Mouse (Mus musculus) embryonic fibroblast, embryonic 13.5 days (primary cell): ENCODE results near the gene Mpdu1.

ENCODE experiments used
- CTCF ChIP-seq: IDR thresholded peaks from 2 replicates; pipeline ENCODE4 v1.5.1; 2011; ENCODE audit warnings: mild to moderate bottlenecking, control low read depth, low read length, moderate library complexity, borderline replicate concordance; ENCODE audit not compliant: insufficient read depth
- POLR2A ChIP-seq: IDR thresholded peaks from 2 replicates; pipeline ENCODE4 v1.6.1; 2011; ENCODE audit warnings: low read depth, mild to moderate bottlenecking, control low read depth, low read length, moderate library complexity

DNA sequence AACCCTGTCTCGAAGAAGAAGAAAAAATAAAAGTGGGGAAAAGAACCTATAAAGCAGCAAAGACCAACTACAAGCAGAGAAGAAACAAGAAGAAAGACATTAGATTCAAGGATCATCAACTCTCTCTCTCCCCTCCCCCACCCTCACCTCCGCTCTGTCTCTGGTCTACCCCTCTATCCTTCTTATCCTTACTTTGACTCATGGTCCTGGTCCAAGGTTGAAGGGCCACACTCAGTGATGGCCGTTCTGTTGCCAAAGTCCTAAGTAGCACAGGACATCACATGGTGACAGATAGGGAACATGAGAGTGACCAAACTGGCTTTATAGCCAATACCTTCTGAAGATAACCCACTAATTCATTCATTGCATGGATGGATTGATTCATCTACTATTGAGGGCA, 35.0 kb upstream of the Mpdu1 start:
- TF ChIP-seq CTCF (no peak), POLR2A (no peak)
